Mouse (Mus musculus) small intestine, adult 2 months (tissue): ENCODE data around the gene Zfp335.

Experiments
- CTCF ChIP-seq: fragments of 200-500 bp; IDR thresholded peaks from 2 replicates; pipeline ENCODE4 v1.5.1; 2012; ENCODE audit warnings: low read depth, mild to moderate bottlenecking, control low read depth, inconsistent platforms, low read length, moderate library complexity, mixed read lengths; ENCODE audit not compliant: insufficient replicate concordance, insufficient read length; ENCODE audit errors: extremely low read depth
- POLR2A ChIP-seq: fragments of 200-500 bp; IDR thresholded peaks from 2 replicates; pipeline ENCODE4 v1.6.1; 2012; ENCODE audit warnings: low read depth, mild to moderate bottlenecking, control low read depth, inconsistent platforms, low read length, moderate library complexity

DNA sequence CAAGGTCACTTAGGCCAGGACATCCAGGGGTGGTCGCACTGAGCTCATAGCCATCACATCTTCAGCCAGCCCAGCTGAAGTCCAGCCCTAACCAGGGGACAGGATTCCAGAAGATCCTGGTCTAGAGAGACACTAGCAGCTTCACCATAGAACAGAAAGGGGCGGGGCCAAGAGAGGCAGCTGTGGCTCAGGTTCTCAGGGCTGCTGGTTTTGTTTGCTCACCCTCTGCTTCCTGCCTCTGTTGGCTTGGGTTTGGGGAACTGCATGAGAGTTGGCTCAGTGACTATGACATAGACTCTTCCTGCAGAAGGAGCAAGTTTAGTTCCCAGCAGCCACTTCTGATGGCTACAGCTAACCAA is 1.9 kb upstream of the Zfp335 start:
- TF ChIP-seq CTCF (no peak), POLR2A (no peak)
